In the genomic region with DNA sequence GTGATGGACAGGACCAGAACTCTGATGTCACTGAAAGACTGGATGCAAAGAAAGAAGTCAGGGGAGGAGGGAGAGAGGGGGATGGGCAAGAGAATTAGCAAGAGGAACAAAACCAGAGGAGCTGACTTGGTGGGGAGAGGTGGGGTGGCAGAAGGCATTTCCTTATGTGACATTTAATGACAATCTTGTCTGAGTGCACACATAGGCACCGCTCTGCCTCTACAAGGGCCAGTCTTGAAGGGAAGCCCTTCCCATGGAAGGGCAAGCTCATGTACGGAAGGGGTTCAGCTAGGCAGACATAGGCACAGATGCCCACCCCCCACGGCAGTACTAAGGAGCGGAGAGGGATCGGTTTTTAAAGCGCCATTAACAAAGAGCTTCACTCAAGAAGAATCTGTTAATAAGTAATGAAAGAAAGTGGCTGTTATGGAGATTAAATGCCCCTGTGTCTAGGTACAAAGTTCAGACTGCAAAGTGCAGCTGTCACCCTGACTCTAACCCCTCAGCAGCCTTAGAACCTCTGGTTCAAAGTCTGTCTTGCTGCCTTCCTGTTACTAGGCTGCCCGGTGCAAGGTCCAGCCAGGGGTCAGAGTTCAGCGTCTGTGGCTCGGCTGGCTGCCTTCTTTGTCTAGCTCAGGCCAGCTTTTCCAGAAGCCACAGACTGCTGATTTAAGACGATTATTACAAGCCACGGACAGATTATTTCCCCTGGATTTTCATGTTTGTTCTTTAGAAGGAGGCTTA, we compare ENCODE assay signal across 8 mouse cellular contexts.
DNase-seq lines count a peak whose midpoint lies in the region; ATAC-seq and TF ChIP-seq lines count a peak whose summit lies in the region.

No protein-coding gene starts in this region.

- no peaks in the 10 kb centered on the region for H3K27me3 ChIP-seq in hindbrain, embryonic 16.5 days (replicated peaks; ENCODE audit: control insufficient read depth, insufficient read depth, low read length)
- no peaks in the 10 kb centered on the region for H3K27me3 ChIP-seq in liver, embryonic 11.5 days (replicated peaks; ENCODE audit: control insufficient read depth, insufficient read depth, low read length)
- no peaks in the 10 kb centered on the region for H3K27me3 ChIP-seq in stomach, embryonic 14.5 days (ENCODE audit: control insufficient read depth, insufficient read depth, low read length)

- H3K9ac ChIP-seq in hindbrain, embryonic 16.5 days (ENCODE audit: low read depth, low read length) = no peak overlapping the region
- H3K9ac ChIP-seq in liver, embryonic 11.5 days (ENCODE audit: low read depth, low read length) = no peak overlapping the region
- H3K9ac ChIP-seq in stomach, embryonic 14.5 days (replicated peaks; ENCODE audit: low read depth, low read length) = no peak overlapping the region

- peaks cover 3% of the 10 kb centered on the region; the same call in 1 of the 2 replicates for H3K4me1 ChIP-seq in hindbrain, embryonic 16.5 days (ENCODE audit: control insufficient read depth, insufficient read depth, low read depth, low read length)
- peaks cover 15% of the 10 kb centered on the region for H3K4me1 ChIP-seq in liver, embryonic 11.5 days (replicated peaks; ENCODE audit: control insufficient read depth, insufficient read depth, low read length)
- 0 out of 2 replicates have a peak, but pooled peaks cover 2% of the 10 kb centered on the region for H3K4me1 ChIP-seq in stomach, embryonic 14.5 days (ENCODE audit: control insufficient read depth, insufficient read depth, low read length)

- H3K4me3 ChIP-seq in hindbrain, embryonic 16.5 days (ENCODE audit: low read length) = no peak overlapping the region
- H3K4me3 ChIP-seq in liver, embryonic 11.5 days (ENCODE audit: low read depth, low read length) = no peak overlapping the region
- H3K4me3 ChIP-seq in stomach, embryonic 14.5 days (ENCODE audit: low read depth, low read length) = no peak overlapping the region

- 0 out of 2 replicates have a peak, but pooled peaks have one; percentile 58 for ATAC-seq in hindbrain, embryonic 16.5 days
- ATAC-seq in liver, embryonic 11.5 days (replicated peaks; ENCODE audit: low FRiP score) = 0 out of 2 replicates have a peak, but pooled peaks have one; percentile 18
- ATAC-seq in stomach, embryonic 14.5 days (ENCODE audit: insufficient number of reproducible peaks, insufficient read depth, low FRiP score, low read depth) = peak; percentile 90
- ATAC-seq in frontal cortex, adult (ENCODE audit: low TSS enrichment) = no peak
- ATAC-seq in granulocyte monocyte progenitor cell, adult 5-6 weeks (replicated peaks; ENCODE audit: poor library complexity, severe bottlenecking) = no peak

- H3K4me2 ChIP-seq in hindbrain, embryonic 16.5 days (ENCODE audit: low read length) = no peak overlapping the region
- H3K4me2 ChIP-seq in liver, embryonic 11.5 days = no peak overlapping the region
- no peak overlapping the region for H3K4me2 ChIP-seq in stomach, embryonic 14.5 days (replicated peaks; ENCODE audit: low read depth, low read length)

- DNase-seq in 416B (ENCODE audit: low read depth) = peak; percentile 38
- peak; percentile 50 for DNase-seq in brain, embryonic 14.5 days (ENCODE audit: low read depth)
- peak; percentile 48 for DNase-seq in liver, embryonic 11.5 days (ENCODE audit: low spot score)
- no peak for DNase-seq in left cerebral cortex, adult 9 months (ENCODE audit: low spot score in 2 of 2)

- 8% methylated on average over 11 of the region's 11 CpGs for WGBS in hindbrain, embryonic 16.5 days
- WGBS in liver, embryonic 11.5 days = 38% methylated on average over 11 of the region's 11 CpGs
- WGBS in stomach, embryonic 14.5 days = 21% methylated on average over 11 of the region's 11 CpGs

- H3K36me3 ChIP-seq in hindbrain, embryonic 16.5 days (ENCODE audit: control insufficient read depth, insufficient read depth, low read length) = no peaks in the 10 kb centered on the region
- no peaks in the 10 kb centered on the region for H3K36me3 ChIP-seq in liver, embryonic 11.5 days (ENCODE audit: control insufficient read depth, insufficient read depth, low read length)
- H3K36me3 ChIP-seq in stomach, embryonic 14.5 days (ENCODE audit: control insufficient read depth, insufficient read depth, low read length) = no peaks in the 10 kb centered on the region

- no peak for TF ChIP-seq POLR2A in brain, embryonic 14.5 days (IDR thresholded peaks at IDR 0.05; ENCODE audit: borderline replicate concordance, extremely low read depth, insufficient read depth, insufficient read length, poor library complexity, severe bottlenecking)

- no peak overlapping the region for H3K27ac ChIP-seq in hindbrain, embryonic 16.5 days (ENCODE audit: low read depth, low read length)
- H3K27ac ChIP-seq in liver, embryonic 11.5 days (ENCODE audit: low read depth, low read length) = no peak overlapping the region; the same call in 1 of the 2 replicates
- peak overlapping the region; percentile 44; the same call in 1 of the 2 replicates for H3K27ac ChIP-seq in stomach, embryonic 14.5 days (ENCODE audit: low read length)

- peaks cover 4% of the 10 kb centered on the region; the same call in 1 of the 2 replicates for H3K9me3 ChIP-seq in hindbrain, embryonic 16.5 days (ENCODE audit: control insufficient read depth, low read length)
- H3K9me3 ChIP-seq in liver, embryonic 11.5 days (ENCODE audit: control insufficient read depth, low read length) = no peaks in the 10 kb centered on the region
- peaks cover 4% of the 10 kb centered on the region; the same call in 1 of the 2 replicates for H3K9me3 ChIP-seq in stomach, embryonic 14.5 days (ENCODE audit: control insufficient read depth, low read depth, low read length)

- no peak for TF ChIP-seq CTCF in brain, embryonic 14.5 days (IDR thresholded peaks at IDR 0.05; ENCODE audit: borderline replicate concordance, extremely low read depth, insufficient read depth, insufficient read length)

Comparison
In these comparisons a context has a peak if more than half of its experiments do, and no peak if none do; other contexts are left out.
1. DNase-seq: peak in 416B (single experiment), brain, embryonic 14.5 days (single experiment) and liver, embryonic 11.5 days (single experiment); none in left cerebral cortex, adult 9 months (0 of 2).
2. ATAC-seq: peak in hindbrain, embryonic 16.5 days (single experiment), liver, embryonic 11.5 days (single experiment) and stomach, embryonic 14.5 days (single experiment); none in frontal cortex, adult (single experiment) and granulocyte monocyte progenitor cell, adult 5-6 weeks (single experiment).